Mouse (Mus musculus) testis, adult 2 months (tissue): ENCODE measurements around the gene Fam170b.

Source experiments
- CTCF ChIP-seq: fragments of 200-500 bp; IDR thresholded peaks from 2 replicates; pipeline ENCODE4 v1.5.1; 2012; ENCODE audit warnings: low read depth, mild to moderate bottlenecking, inconsistent platforms, low read length, moderate library complexity; ENCODE audit not compliant: control insufficient read depth, insufficient read depth, insufficient replicate concordance
- POLR2A ChIP-seq: fragments of 200-500 bp; IDR thresholded peaks from 2 replicates; pipeline ENCODE4 v1.6.1; 2012; ENCODE audit warnings: low read depth, mild to moderate bottlenecking, inconsistent platforms, low read length, moderate library complexity; ENCODE audit not compliant: control insufficient read depth

DNA sequence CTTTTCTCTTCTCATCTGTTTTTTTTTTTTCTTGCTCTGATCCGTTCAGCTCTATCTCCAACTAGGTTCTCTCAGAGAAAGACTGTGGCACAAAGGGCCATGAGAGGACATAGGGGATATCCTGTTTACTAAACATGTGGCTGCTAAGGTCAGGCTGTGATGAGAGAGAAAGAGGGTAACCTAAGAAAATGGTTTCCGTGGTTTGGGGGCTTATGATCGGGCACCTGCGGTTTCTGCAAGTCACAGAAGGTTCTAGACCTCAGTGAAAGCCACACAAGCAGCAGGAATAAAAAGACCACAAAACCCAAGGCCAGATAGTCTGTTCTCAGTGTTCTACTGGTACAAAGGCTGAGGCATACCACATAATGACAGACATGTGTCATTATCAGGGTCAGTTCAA lies 35.4 kb upstream of the Fam170b start:
- no peak for TF ChIP-seq CTCF
- TF ChIP-seq POLR2A, result no peak
